Mouse (Mus musculus) spleen, adult 2 months (tissue): ENCODE results near the gene Nup188.

ENCODE experiments used
- CTCF ChIP-seq: fragments of 200-500 bp; IDR thresholded peaks from 2 replicates; pipeline ENCODE4 v1.5.1; 2011; ENCODE audit warnings: mild to moderate bottlenecking, inconsistent platforms; ENCODE audit not compliant: insufficient read depth, insufficient read length, insufficient replicate concordance; ENCODE audit errors: extremely low read depth
- POLR2A ChIP-seq: fragments of 200-500 bp; IDR thresholded peaks from 2 replicates; pipeline ENCODE4 v1.6.1; 2011; ENCODE audit warnings: low read depth, low read length, inconsistent platforms

GRCm38 (mm10) chr2:30285004-30285403 lies 1.2 kb upstream of the Nup188 start:
- no peak for TF ChIP-seq POLR2A
- TF ChIP-seq CTCF, result no peak
